Mouse (Mus musculus): Measurements from ENCODE around the gene Anapc16. TPM values are rescaled to one million over a fixed set of nuclear protein-coding genes. Genes with fewer than 3 reads are reported as not detected.
A peak's percentile ranks its signal among the peaks of the same experiment; 100 is the strongest.
"Not testable (repeated sequence)": the region's sequence is repeated elsewhere in the genome, so short reads cannot be mapped to it uniquely, and the experiment has no call there.

Anapc16 gene
- polyA plus RNA-seq, 1 experiment from 2014 or later, result 39.0 TPM

DNA sequence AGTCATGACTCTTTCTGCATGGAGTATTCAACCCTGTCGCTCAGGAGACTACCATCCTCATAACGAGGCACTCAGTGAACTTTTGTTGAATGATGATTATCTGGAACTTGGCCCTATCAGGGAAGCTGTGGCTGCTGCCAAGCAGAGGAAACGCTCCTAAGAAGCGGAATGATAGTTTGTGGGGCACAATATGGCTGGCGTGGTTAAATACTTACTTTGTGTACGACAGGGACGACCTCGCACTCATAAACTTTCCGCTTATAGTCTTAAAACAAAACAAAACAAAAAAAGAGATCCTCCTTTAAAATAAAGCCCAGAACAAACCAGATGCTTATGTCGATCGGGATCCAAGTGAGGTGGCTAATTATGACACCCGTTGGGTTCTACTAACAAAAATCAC lies 732 bp downstream of the Anapc16 start:
- H3K4me3 ChIP-seq (replicated peaks), result peak overlapping the region; percentile 78
- H3K9ac ChIP-seq, result peak overlapping the region; percentile 77
- peak overlapping the region; percentile 87 for H3K4me2 ChIP-seq
- peaks cover 13% of the 10 kb centered on the region; the same call in 1 of the 2 replicates for H3K36me3 ChIP-seq (replicated peaks)
- peaks cover 53% of the 10 kb centered on the region for H3K4me1 ChIP-seq (replicated peaks)
- H3K27me3 ChIP-seq, result no peaks in the 10 kb centered on the region
- no peaks in the 10 kb centered on the region for H3K9me3 ChIP-seq (replicated peaks)
- 1% methylated on average over 12 of the region's 12 CpGs for whole genome bisulfite sequencing (ENCODE audit: insufficient replicate concordance)
- peak; percentile 13; the same call in 1 of the 2 replicates for ATAC-seq (ENCODE audit: insufficient read depth)
- peak overlapping the region; percentile 100 for H3K27ac ChIP-seq (replicated peaks)

DNA sequence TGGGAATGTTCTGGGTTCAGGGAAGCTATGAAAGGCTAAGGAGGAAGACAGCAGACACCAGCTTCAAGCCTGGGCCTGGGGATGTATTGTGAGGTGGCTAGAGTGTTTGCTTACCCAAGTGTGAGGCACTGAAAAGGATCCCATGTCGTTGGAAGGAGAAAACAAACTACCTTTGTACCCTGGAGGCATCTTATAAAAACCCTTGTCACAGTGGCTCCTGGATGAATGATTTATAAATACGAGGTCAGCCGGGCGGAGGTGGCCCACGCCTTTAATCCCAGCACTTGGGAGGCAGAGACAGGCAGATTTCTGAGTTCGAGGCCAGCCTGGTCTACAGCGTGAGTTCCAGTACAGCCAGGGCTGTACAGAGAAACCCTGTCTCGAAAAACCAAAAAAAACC lies 1.3 kb downstream of the Anapc16 start:
- H3K4me3 ChIP-seq (replicated peaks), result peak overlapping the region; percentile 78
- peaks cover 53% of the 10 kb centered on the region for H3K4me1 ChIP-seq (replicated peaks)
- H3K9me3 ChIP-seq (replicated peaks); ATAC-seq (ENCODE audit: insufficient read depth); H3K27me3 ChIP-seq: not testable (repeated sequence)
- H3K4me2 ChIP-seq, result peak overlapping the region; percentile 87
- peaks cover 13% of the 10 kb centered on the region for H3K36me3 ChIP-seq (replicated peaks)
- peak overlapping the region; percentile 77 for H3K9ac ChIP-seq
- H3K27ac ChIP-seq (replicated peaks), result peak overlapping the region; percentile 100
- WGBS (ENCODE audit: insufficient replicate concordance), result 67% methylated on average over 8 of the region's 8 CpGs

GRCm38 (mm10) chr10:59999057-59999456 lies 3.9 kb downstream of the Anapc16 start:
- ATAC-seq (ENCODE audit: insufficient read depth), result no peak
- H3K9me3 ChIP-seq (replicated peaks), result no peaks in the 10 kb centered on the region
- H3K36me3 ChIP-seq (replicated peaks), result peaks cover 35% of the 10 kb centered on the region
- H3K27me3 ChIP-seq, result no peaks in the 10 kb centered on the region
- no peak overlapping the region for H3K4me3 ChIP-seq (replicated peaks)
- H3K27ac ChIP-seq (replicated peaks), result no peak overlapping the region
- no peak overlapping the region for H3K9ac ChIP-seq
- WGBS (ENCODE audit: insufficient replicate concordance), result 51% methylated on average over 3 of the region's 3 CpGs
- H3K4me2 ChIP-seq, result no peak overlapping the region
- H3K4me1 ChIP-seq (replicated peaks), result peaks cover 53% of the 10 kb centered on the region

DNA sequence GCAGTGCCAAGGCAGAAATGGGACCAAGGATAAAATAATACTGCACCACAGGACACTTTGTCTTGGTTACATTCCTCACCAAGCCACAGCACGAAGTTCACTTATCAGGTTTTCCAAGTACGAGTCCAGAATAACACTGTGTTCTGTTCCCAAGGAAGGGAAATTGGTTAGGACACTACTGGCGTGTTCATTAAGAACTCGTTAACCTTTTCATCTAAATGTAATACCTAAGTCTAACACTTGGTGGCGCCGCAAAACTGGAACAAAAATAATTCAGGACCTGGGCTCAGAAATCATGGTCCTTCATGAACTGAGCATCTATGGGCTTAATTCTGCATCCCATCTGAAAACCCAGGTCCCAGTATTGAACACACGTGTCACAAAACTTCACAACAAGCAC lies 5.3 kb downstream of the Anapc16 start:
- H3K4me1 ChIP-seq (replicated peaks), result peaks cover 44% of the 10 kb centered on the region
- no peak overlapping the region for H3K4me2 ChIP-seq
- H3K4me3 ChIP-seq (replicated peaks), result no peak overlapping the region
- H3K27me3 ChIP-seq, result no peaks in the 10 kb centered on the region
- ATAC-seq (ENCODE audit: insufficient read depth), result no peak
- no peaks in the 10 kb centered on the region for H3K9me3 ChIP-seq (replicated peaks)
- no peak overlapping the region for H3K9ac ChIP-seq
- 8% methylated on average over 7 of the region's 7 CpGs for WGBS (ENCODE audit: insufficient replicate concordance)
- H3K36me3 ChIP-seq (replicated peaks), result peaks cover 45% of the 10 kb centered on the region
- H3K27ac ChIP-seq (replicated peaks), result no peak overlapping the region

DNA sequence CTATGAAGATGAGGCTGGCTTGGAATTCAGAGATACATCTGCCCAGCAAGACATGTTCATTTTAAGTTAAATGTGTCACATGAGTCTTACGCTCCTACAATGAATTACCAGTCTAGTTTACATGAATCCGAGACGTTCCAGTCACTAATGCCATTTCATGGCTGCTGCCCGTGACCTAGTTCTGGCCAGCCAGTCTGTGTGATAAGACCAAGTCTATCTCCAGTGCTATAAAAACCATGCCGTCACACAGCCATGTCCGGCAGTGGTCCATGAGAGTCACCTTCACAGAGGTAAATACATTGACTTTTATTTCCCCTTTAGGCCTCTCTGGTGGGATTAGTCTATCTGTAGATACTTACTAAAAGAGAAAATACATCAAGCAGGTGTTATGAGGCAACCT lies 7.0 kb downstream of the Anapc16 start:
- peaks cover 44% of the 10 kb centered on the region for H3K36me3 ChIP-seq (replicated peaks)

DNA sequence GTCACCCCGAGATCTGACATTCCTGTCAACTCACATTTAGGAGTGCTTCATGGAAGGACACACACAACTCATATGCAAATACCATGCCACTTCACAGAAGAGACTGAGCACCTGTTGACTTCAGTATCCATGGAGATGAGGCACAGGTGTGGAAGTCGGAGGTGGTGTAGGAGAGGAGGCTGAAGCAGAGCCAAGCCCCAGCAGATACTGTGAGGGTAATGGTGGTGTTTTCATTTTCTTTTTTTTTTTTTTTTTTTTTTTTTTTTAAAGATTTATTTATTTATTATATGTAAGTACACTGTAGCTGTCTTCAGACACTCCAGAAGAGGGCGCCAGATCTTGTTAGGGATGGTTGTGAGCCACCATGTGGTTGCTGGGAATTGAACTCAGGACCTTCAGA lies 9.1 kb downstream of the Anapc16 start:
- WGBS (ENCODE audit: insufficient replicate concordance), result 84% methylated on average over 2 of the region's 3 CpGs
- not testable (repeated sequence) for H3K9ac ChIP-seq; H3K9me3 ChIP-seq (replicated peaks); H3K27me3 ChIP-seq; H3K27ac ChIP-seq (replicated peaks); H3K4me3 ChIP-seq (replicated peaks); ATAC-seq (ENCODE audit: insufficient read depth); H3K4me2 ChIP-seq
- Histone ChIP-seq H3K4me1 (replicated peaks) (peaks cover 14% of the 10 kb centered on the region; the same call in 1 of the 2 replicates), H3K36me3 (replicated peaks) (peaks cover 58% of the 10 kb centered on the region)

More for the DNA sequence above, 7.0 kb downstream of the Anapc16 start:
- no peak overlapping the region for H3K9ac ChIP-seq
- no peaks in the 10 kb centered on the region for H3K27me3 ChIP-seq
- no peak overlapping the region for H3K4me3 ChIP-seq (replicated peaks)
- 92% methylated on average over 6 of the region's 6 CpGs for WGBS (ENCODE audit: insufficient replicate concordance)
- no peak for ATAC-seq (ENCODE audit: insufficient read depth)
- no peak overlapping the region for H3K27ac ChIP-seq (replicated peaks)
- peaks cover 30% of the 10 kb centered on the region for H3K4me1 ChIP-seq (replicated peaks)
- H3K9me3 ChIP-seq (replicated peaks), result no peaks in the 10 kb centered on the region
- no peak overlapping the region for H3K4me2 ChIP-seq

DNA sequence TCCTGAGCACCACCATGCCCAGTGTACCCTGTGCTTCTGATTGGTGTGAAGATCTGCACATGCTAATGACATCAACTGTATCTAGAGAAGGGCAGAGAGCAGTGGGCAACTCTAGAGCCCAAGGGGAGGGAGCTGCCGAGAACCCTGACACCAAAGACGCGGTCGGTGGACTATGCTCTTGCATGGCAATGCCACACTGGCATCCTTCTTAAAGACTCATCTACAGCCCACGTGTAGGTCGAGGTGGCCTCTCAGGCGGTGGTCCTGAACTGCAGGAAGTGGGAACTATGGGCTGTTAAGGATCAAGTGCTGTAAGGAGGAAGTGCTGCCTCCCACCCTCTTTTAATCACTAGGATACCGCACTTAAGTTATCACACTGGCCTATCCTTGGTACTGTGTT lies 10.9 kb downstream of the Anapc16 start:
- ATAC-seq (ENCODE audit: insufficient read depth), result no peak
- Histone ChIP-seq H3K4me2 (no peak overlapping the region), H3K27ac (replicated peaks) (no peak overlapping the region), H3K36me3 (replicated peaks) (peaks cover 76% of the 10 kb centered on the region), H3K4me3 (replicated peaks) (no peak overlapping the region), H3K4me1 (replicated peaks) (no peaks in the 10 kb centered on the region), H3K27me3 (no peaks in the 10 kb centered on the region), H3K9ac (no peak overlapping the region), H3K9me3 (replicated peaks) (no peaks in the 10 kb centered on the region)
- WGBS (ENCODE audit: insufficient replicate concordance), result 70% methylated on average over 8 of the region's 8 CpGs

- Histone ChIP-seq H3K9me3 (replicated peaks) (no peaks in the 10 kb centered on the region), H3K36me3 (replicated peaks) (peaks cover 78% of the 10 kb centered on the region), H3K4me1 (replicated peaks) (no peaks in the 10 kb centered on the region), H3K9ac (no peak overlapping the region), H3K4me2 (no peak overlapping the region), H3K27ac (replicated peaks) (no peak overlapping the region), H3K4me3 (replicated peaks) (no peak overlapping the region), H3K27me3 (no peaks in the 10 kb centered on the region)
- WGBS (ENCODE audit: insufficient replicate concordance), result 81% methylated on average over 9 of the region's 9 CpGs
- ATAC-seq (ENCODE audit: insufficient read depth), result no peak
These were observed 11.6 kb downstream of the Anapc16 start for GRCm38 (mm10) chr10:59991262-59991880.

GRCm38 (mm10) chr10:59990393-59990792 lies 12.5 kb downstream of the Anapc16 start:
- no peak overlapping the region for H3K9ac ChIP-seq
- no peak for ATAC-seq (ENCODE audit: insufficient read depth)
- H3K4me1 ChIP-seq (replicated peaks), result no peaks in the 10 kb centered on the region
- no peaks in the 10 kb centered on the region for H3K27me3 ChIP-seq
- H3K9me3 ChIP-seq (replicated peaks), result no peaks in the 10 kb centered on the region
- H3K36me3 ChIP-seq (replicated peaks), result peaks cover 74% of the 10 kb centered on the region
- H3K27ac ChIP-seq (replicated peaks), result no peak overlapping the region
- 87% methylated on average over 9 of the region's 9 CpGs for WGBS (ENCODE audit: insufficient replicate concordance)
- no peak overlapping the region for H3K4me3 ChIP-seq (replicated peaks)
- H3K4me2 ChIP-seq, result no peak overlapping the region

- Histone ChIP-seq H3K4me3 (replicated peaks) (no peak overlapping the region), H3K9me3 (replicated peaks) (no peaks in the 10 kb centered on the region), H3K27ac (replicated peaks) (no peak overlapping the region), H3K27me3 (no peaks in the 10 kb centered on the region), H3K9ac (no peak overlapping the region), H3K4me2 (no peak overlapping the region), H3K36me3 (replicated peaks) (peaks cover 59% of the 10 kb centered on the region), H3K4me1 (replicated peaks) (no peaks in the 10 kb centered on the region)
- WGBS (ENCODE audit: insufficient replicate concordance), result 82% methylated on average over 4 of the region's 4 CpGs
- no peak for ATAC-seq (ENCODE audit: insufficient read depth)
These were observed 14.9 kb downstream of the Anapc16 start for GRCm38 (mm10) chr10:59988036-59988435.

- WGBS (ENCODE audit: insufficient replicate concordance), result 53% methylated on average over 12 of the region's 12 CpGs
- H3K27me3 ChIP-seq, result no peaks in the 10 kb centered on the region
- H3K36me3 ChIP-seq (replicated peaks), result peaks cover 18% of the 10 kb centered on the region
- ATAC-seq (ENCODE audit: insufficient read depth), result no peak
- H3K9ac ChIP-seq, result no peak overlapping the region
- H3K4me2 ChIP-seq, result no peak overlapping the region
- no peak overlapping the region for H3K27ac ChIP-seq (replicated peaks)
- H3K4me3 ChIP-seq (replicated peaks), result no peak overlapping the region
- no peaks in the 10 kb centered on the region for H3K9me3 ChIP-seq (replicated peaks)
- peaks cover 36% of the 10 kb centered on the region for H3K4me1 ChIP-seq (replicated peaks)
These were observed 20.5 kb downstream of the Anapc16 start for GRCm38 (mm10) chr10:59982379-59982873.

GRCm38 (mm10) chr10:59981792-59982191 lies 21.1 kb downstream of the Anapc16 start:
- H3K4me1 ChIP-seq (replicated peaks), result peaks cover 36% of the 10 kb centered on the region
- no peaks in the 10 kb centered on the region for H3K27me3 ChIP-seq
- no peak overlapping the region for H3K4me3 ChIP-seq (replicated peaks)
- 69% methylated on average over 9 of the region's 9 CpGs for WGBS (ENCODE audit: insufficient replicate concordance)
- H3K9me3 ChIP-seq (replicated peaks), result no peaks in the 10 kb centered on the region
- no peak for ATAC-seq (ENCODE audit: insufficient read depth)
- no peak overlapping the region for H3K4me2 ChIP-seq
- H3K27ac ChIP-seq (replicated peaks), result peak overlapping the region; percentile 20; the same call in 1 of the 2 replicates
- H3K9ac ChIP-seq, result no peak overlapping the region
- peaks cover 12% of the 10 kb centered on the region for H3K36me3 ChIP-seq (replicated peaks)

All from liver, embryonic 15.5 days (tissue).